Mouse (Mus musculus): ENCODE measurements at regions not wholly inside any gene's neighbourhood (a gene's known extent, or its start where the extent isn't known, plus 50 kb on each side); places are given as distances from the start of the nearest gene placed in this dataset.
A peak's percentile ranks its signal among the peaks of the same experiment; 100 is the strongest.

DNA sequence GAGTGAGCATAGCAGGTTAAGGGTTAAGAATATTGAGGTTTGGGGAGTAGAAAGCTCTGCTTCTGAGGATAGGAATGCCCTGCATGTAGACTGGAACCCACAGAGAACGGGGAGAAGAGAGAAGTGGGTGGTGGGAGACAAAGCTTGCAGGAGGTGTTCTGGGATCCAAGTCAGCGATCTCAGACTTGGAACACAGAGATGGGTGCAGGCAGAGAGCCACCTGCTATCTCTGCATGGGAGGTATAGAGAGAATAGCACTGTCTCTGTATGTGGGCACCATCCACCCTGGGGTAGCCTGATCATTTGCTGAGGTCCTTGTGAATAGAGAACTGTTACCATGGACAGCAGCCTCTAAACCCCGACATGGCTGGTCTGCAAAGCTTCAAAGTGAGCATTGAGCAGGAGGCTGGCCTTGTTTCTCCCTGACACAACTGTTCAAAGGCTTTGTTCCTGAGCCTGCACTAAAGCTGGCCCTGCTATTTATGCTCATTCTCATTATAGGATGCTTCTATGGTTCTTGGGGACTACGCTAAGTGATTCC is 138.1 kb upstream of the Gm3448 start:
- no peak for DNase-seq (ENCODE audit: extremely low read depth)
- dilution Hi-C loops (cut with MboI; ENCODE audit: extremely low pct_ligation_motif_present, extremely low pct_unique_long_range_greater_than_20kb, low sequenced_read_pairs) = no loop called here

DNA sequence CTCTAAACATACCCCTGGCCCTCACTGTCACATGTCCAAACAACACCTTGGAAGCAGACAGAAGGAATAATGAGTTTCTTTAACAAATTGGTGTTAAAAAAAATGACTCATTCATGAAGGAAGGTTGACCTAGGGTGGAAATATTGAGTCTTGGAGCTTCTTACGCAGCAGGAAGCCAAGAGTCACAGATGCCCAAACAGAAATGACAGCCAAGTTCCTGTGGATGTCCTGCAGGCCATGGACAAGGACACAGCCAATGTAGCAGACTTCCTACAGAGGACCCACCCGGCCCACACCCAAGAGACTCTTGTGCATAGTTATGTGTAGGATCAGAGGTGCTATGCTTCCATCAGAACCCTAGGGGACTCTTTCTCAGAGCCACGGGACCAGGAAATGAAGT is 136.1 kb upstream of the Gm3448 start:
- Histone ChIP-seq H3K4me3 (replicated peaks in 1 of 3; ENCODE audit: low read depth in 2 of 3, low read length in 2 of 3, poor library complexity in 1 of 3) (no peak overlapping the region), H3K79me2 (replicated peaks; ENCODE audit: control insufficient read depth, extremely low read depth, insufficient read depth, poor library complexity, severe bottlenecking) (no peaks in the 10 kb centered on the region), H3K27ac (ENCODE audit: insufficient read depth, low read depth) (no peak overlapping the region), H3K9me3 (replicated peaks; ENCODE audit: low read length) (no peaks in the 10 kb centered on the region), H3K9ac (ENCODE audit: insufficient read depth, low read depth) (no peak overlapping the region), H3K27me3 (replicated peaks) (no peaks in the 10 kb centered on the region), H3K4me2 (ENCODE audit: insufficient read depth, low read depth, poor library complexity, severe bottlenecking) (no peak overlapping the region), H3K36me3 (replicated peaks in 1 of 2; ENCODE audit: control insufficient read depth in 1 of 2, insufficient read depth in 1 of 2, low read length in 1 of 2) (no peaks in the 10 kb centered on the region), H3K4me1 (ENCODE audit: control insufficient read depth in 1 of 2, insufficient read depth in 2 of 2) (peaks cover 5 to 22% of the 10 kb centered on the region in 2 experiments; a peak in 3 of 4 replicates)
- no peak for DNase-seq (ENCODE audit: extremely low read depth)
- dilution Hi-C loops (cut with MboI; ENCODE audit: extremely low pct_ligation_motif_present, extremely low pct_unique_long_range_greater_than_20kb, low sequenced_read_pairs) = no loop called here
- in situ Hi-C loops (cut with MboI; ENCODE audit: low pct_ligation_motif_present, low pct_unique_long_range_greater_than_20kb, low sequenced_read_pairs) = no loop called here
- no peak for TF ChIP-seq RAD21 (IDR thresholded peaks at IDR 0.05; ENCODE audit: low read depth, low read length)
- no peak for TF ChIP-seq GABPA (IDR thresholded peaks at IDR 0.05; ENCODE audit: insufficient replicate concordance, low read depth, low read length)
- 0 out of 2 replicates have a peak, but pooled peaks have one; percentile 25 for TF ChIP-seq JUND (conservative IDR thresholded peaks at IDR 0.05; ENCODE audit: low read depth, low read length)
- no peak for TF ChIP-seq CHD2 (IDR thresholded peaks at IDR 0.05; ENCODE audit: low read length)
- TF ChIP-seq TBP (conservative IDR thresholded peaks at IDR 0.05; ENCODE audit: low read depth, low read length) = no peak
- TF ChIP-seq NELFE (IDR thresholded peaks at IDR 0.05; ENCODE audit: low read depth, low read length) = no peak
- TF ChIP-seq MYC (IDR thresholded peaks at IDR 0.05; ENCODE audit: low read depth, low read length) = no peak
- no peak for TF ChIP-seq MAX (IDR thresholded peaks at IDR 0.05; ENCODE audit: low read length)
- no peak for TF ChIP-seq CTCF (conservative IDR thresholded peaks at IDR 0.05 in 1 of 2, IDR thresholded peaks at IDR 0.05 in 1 of 2; ENCODE audit: low read depth in 2 of 2, low read length in 2 of 2)
- TF ChIP-seq MAZ (IDR thresholded peaks at IDR 0.05; ENCODE audit: low read depth, low read length) = no peak
- TF ChIP-seq HCFC1 (IDR thresholded peaks at IDR 0.05; ENCODE audit: low read depth, low read length) = no peak
- TF ChIP-seq E2F4 (IDR thresholded peaks at IDR 0.05; ENCODE audit: insufficient replicate concordance, low read depth, low read length) = no peak
- TF ChIP-seq USF1 (IDR thresholded peaks at IDR 0.05; ENCODE audit: low read depth, low read length) = no peak
- peak; percentile 56 for TF ChIP-seq ETS1 (conservative IDR thresholded peaks at IDR 0.05; ENCODE audit: low read depth, low read length)
- no peak for TF ChIP-seq BHLHE40 (IDR thresholded peaks at IDR 0.05; ENCODE audit: low read depth, low read length)
- no peak for TF ChIP-seq KAT2A (IDR thresholded peaks at IDR 0.05; ENCODE audit: insufficient replicate concordance, low read length)
- TF ChIP-seq ZC3H11A (IDR thresholded peaks at IDR 0.05; ENCODE audit: low read depth, low read length) = no peak
- TF ChIP-seq MEF2A (IDR thresholded peaks at IDR 0.05; ENCODE audit: borderline replicate concordance, low read depth, low read length) = no peak
- TF ChIP-seq ELF1 (IDR thresholded peaks at IDR 0.05; ENCODE audit: low read depth, low read length) = 0 out of 2 replicates have a peak, but pooled peaks have one; percentile 10
- no peak for TF ChIP-seq TCF12 (IDR thresholded peaks at IDR 0.05; ENCODE audit: low read depth, low read length)
- no peak for TF ChIP-seq ZKSCAN1 (IDR thresholded peaks at IDR 0.05; ENCODE audit: borderline replicate concordance, low read depth, low read length)
- no peak for TF ChIP-seq UBTF (IDR thresholded peaks at IDR 0.05; ENCODE audit: low read depth, low read length)
- peak; percentile 32; the same call in 1 of the 2 replicates for TF ChIP-seq JUN (IDR thresholded peaks at IDR 0.05; ENCODE audit: insufficient read depth, low read depth, low read length)
- no peak for TF ChIP-seq ZNF384 (IDR thresholded peaks at IDR 0.05; ENCODE audit: low read depth, low read length)
- no peak for TF ChIP-seq MXI1 (IDR thresholded peaks at IDR 0.05; ENCODE audit: low read depth, low read length)
- no peak for TF ChIP-seq POLR2AphosphoS2 (IDR thresholded peaks at IDR 0.05; ENCODE audit: low read depth, low read length)
- no peak for TF ChIP-seq SIN3A (IDR thresholded peaks at IDR 0.05; ENCODE audit: low read length)
- no peak for TF ChIP-seq POLR2A (IDR thresholded peaks at IDR 0.05; ENCODE audit: low read depth, low read length)
- TF ChIP-seq CHD1 (IDR thresholded peaks at IDR 0.05; ENCODE audit: low read depth, low read length) = no peak
- no peak for TF ChIP-seq USF2 (conservative IDR thresholded peaks at IDR 0.05; ENCODE audit: low read depth, low read length)
- 0 out of 2 replicates have a peak, but pooled peaks have one; percentile 40 for TF ChIP-seq EP300 (IDR thresholded peaks at IDR 0.05; ENCODE audit: low read length)

More for the DNA sequence above, 138.1 kb upstream of the Gm3448 start:
- Histone ChIP-seq H3K4me2 (ENCODE audit: insufficient read depth, low read depth, poor library complexity, severe bottlenecking) (no peak overlapping the region), H3K9me3 (replicated peaks; ENCODE audit: low read length) (no peaks in the 10 kb centered on the region), H3K27me3 (replicated peaks) (no peaks in the 10 kb centered on the region), H3K4me3 (replicated peaks in 1 of 3; ENCODE audit: low read depth in 2 of 3, low read length in 2 of 3, poor library complexity in 1 of 3) (no peak overlapping the region), H3K36me3 (replicated peaks in 1 of 2; ENCODE audit: control insufficient read depth in 1 of 2, insufficient read depth in 1 of 2, low read length in 1 of 2) (no peaks in the 10 kb centered on the region), H3K9ac (ENCODE audit: insufficient read depth, low read depth) (no peak overlapping the region), H3K4me1 (ENCODE audit: control insufficient read depth in 1 of 2, insufficient read depth in 2 of 2) (peaks cover 5 to 18% of the 10 kb centered on the region in 2 experiments; a peak in 3 of 4 replicates), H3K79me2 (replicated peaks; ENCODE audit: control insufficient read depth, extremely low read depth, insufficient read depth, poor library complexity, severe bottlenecking) (no peaks in the 10 kb centered on the region), H3K27ac (ENCODE audit: insufficient read depth, low read depth) (no peak overlapping the region)
- TF ChIP-seq UBTF (IDR thresholded peaks at IDR 0.05; ENCODE audit: low read depth, low read length) (no peak), RAD21 (IDR thresholded peaks at IDR 0.05; ENCODE audit: low read depth, low read length) (no peak), JUN (IDR thresholded peaks at IDR 0.05; ENCODE audit: insufficient read depth, low read depth, low read length) (no peak), MAZ (IDR thresholded peaks at IDR 0.05; ENCODE audit: low read depth, low read length) (no peak), ZNF384 (IDR thresholded peaks at IDR 0.05; ENCODE audit: low read depth, low read length) (no peak), MAFK (IDR thresholded peaks at IDR 0.05; ENCODE audit: insufficient replicate concordance, low read length) (no peak), NRF1 (IDR thresholded peaks at IDR 0.05; ENCODE audit: low read depth, low read length) (no peak)
- in situ Hi-C loops (cut with MboI; ENCODE audit: low pct_ligation_motif_present, low pct_unique_long_range_greater_than_20kb, low sequenced_read_pairs) = no loop called here

Data from CH12.LX (cell line).